Mouse (Mus musculus) right cerebral cortex, postnatal 14 days (tissue): ENCODE data around the gene Trappc1.
"Not testable (repeated sequence)": the region's sequence is repeated elsewhere in the genome, so short reads cannot be mapped to it uniquely, and the experiment has no call there.

Experiments used
- DNase-seq: peaks from one replicate; pipeline ENCODE4 v3.0.0; 2022

Gene Trappc1

GRCm38 (mm10) chr11:69323667-69324111 lies at the start of gene Trappc1, which contains the start of gene Cntrob:
Gene Trappc1, plus strand, starts transcription at chr11:69323980.
Gene Cntrob, minus strand, starts transcription at chr11:69323775.
- peak; percentile 99 for DNase-seq

DNA sequence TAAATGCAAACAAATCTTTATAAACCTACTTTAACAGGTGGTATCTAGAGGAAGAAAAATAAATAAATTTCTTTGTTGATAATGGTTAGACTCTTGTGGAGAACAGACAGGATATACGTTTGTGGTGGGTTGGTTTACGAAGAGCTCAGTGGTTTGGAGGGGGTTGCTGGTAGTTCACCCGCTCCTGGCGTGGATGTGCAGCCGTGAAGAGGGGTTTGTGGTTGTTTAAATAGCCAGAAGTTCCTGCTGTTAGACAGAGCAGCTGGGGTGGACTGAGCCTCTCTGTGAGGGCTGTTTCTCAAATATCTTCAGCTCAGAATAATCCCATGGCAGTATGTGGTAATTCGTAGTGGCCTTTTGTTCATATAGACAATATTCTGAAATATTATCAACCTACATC lies 48.1 kb upstream of the Trappc1 start:
- DNase-seq = no peak

- DNase-seq = no peak
Measured at GRCm38 (mm10) chr11:69276081-69276480, 47.7 kb upstream of the Trappc1 start.

GRCm38 (mm10) chr11:69277267-69277666 lies 46.5 kb upstream of the Trappc1 start:
- DNase-seq = no peak

- DNase-seq = no peak
Measured at GRCm38 (mm10) chr11:69291111-69291510, 32.7 kb upstream of the Trappc1 start.

DNA sequence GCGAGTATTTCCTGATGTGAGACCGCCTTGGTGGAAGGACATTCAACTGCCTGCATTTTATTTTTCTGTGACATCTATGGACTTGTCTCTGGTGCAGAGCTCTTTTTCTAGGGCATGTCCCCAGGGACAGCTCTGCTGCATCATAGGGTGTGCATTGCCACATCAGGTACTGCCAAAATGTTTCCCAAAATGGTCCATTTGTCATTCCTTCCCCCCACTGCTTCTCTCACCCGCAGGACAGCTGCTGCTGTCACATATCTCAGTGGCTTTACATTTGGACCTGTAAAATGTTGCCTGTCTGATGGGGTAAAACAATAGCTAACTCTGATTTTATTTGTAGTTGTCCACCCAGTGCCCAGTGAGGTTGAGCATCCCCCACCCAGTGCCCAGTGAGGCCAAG lies 28.5 kb upstream of the Trappc1 start:
- DNase-seq = no peak

GRCm38 (mm10) chr11:69297799-69298198 lies 26.0 kb upstream of the Trappc1 start:
- DNase-seq = no peak

- no peak for DNase-seq
Measured at GRCm38 (mm10) chr11:69298231-69298630, 25.5 kb upstream of the Trappc1 start.

DNA sequence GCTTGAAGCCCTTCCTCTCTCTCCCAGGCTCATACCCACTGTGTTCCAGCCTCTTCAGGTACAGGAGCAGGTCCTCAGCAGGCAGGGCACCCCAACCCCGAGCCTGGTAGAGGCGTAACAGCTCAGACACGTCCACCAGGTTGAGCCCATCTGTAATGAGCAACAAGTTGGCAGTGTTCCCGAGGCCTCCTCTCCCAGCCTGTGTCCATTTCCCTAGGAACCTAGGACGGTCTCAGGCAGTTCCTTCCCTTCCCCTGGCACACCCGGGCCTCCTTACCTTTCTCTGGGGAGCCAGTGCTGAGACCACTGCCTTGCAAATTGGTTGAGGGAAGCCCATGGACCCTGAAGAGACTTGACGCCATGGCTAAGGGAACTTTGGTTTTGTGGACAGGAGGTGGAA lies 21.0 kb upstream of the Trappc1 start:
- no peak for DNase-seq

GRCm38 (mm10) chr11:69305291-69305690 lies 18.5 kb upstream of the Trappc1 start:
- DNase-seq = no peak

DNA sequence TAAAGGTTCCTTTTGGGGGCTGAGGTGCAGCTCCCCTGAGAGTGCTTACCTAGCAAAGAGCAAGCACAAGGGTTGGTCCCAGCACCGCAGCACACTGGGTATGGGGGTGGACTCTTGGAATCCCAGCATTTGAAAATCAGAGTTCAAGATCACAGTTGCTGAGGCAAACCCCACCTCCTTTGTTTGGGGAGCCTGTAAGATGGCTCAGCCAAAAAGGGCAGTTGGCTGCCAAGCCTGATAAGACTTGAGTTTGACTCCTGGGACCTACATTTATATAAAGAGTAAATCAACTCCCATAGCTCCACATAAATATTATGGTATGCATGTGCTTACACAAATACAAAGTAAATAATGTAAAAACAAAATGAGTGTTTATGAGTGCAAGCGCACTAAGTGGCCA lies 17.7 kb upstream of the Trappc1 start:
- no peak for DNase-seq

DNA sequence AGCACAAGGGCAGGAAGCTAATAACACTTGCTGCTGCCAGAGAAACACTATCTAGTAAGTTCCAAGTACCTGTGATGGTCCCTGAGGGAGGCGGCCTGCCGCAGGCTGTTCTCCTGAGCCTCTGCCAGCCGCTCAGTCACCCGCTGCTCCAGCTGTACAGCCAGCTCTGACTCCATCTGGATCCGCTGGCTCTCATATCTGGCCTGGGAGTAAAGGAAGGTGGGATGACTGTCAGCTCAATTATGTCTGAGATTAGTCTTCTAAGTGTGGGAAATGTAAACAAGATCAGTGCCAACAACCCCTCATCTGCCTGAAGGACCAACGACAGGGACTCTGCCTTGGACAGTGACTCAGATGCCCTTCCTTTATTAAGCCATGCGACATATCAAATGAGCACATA lies 12.5 kb upstream of the Trappc1 start:
- no peak for DNase-seq

- no peak for DNase-seq
Measured at GRCm38 (mm10) chr11:69316361-69316760, 7.4 kb upstream of the Trappc1 start.

DNA sequence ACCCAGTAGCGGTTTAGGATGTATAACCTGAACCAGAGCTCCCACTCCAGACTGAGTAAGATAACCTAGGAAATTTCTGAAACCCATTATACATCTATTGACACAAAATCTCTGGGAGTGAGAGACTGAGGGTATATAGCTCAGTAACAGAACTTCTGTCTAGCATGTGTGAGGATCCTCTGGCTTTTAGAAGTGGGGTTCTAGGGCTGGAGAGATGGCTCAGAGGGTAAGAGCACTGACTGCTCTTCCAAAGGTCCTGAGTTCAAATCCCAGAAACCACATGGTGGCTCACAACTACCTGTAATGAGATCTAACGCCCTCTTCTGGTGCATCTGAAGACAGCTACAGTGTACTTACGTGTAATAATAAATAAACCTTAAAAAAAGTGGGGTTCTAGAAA lies 5.8 kb upstream of the Trappc1 start:
- DNase-seq = not testable (repeated sequence)

GRCm38 (mm10) chr11:69321580-69321979 lies 2.2 kb upstream of the Trappc1 start:
- no peak for DNase-seq

GRCm38 (mm10) chr11:69322010-69322409 lies 1.8 kb upstream of the Trappc1 start:
- peak; percentile 62 for DNase-seq

- no peak for DNase-seq
Measured at GRCm38 (mm10) chr11:69322693-69323471, 898 bp upstream of the Trappc1 start.

- no peak for DNase-seq
Measured at GRCm38 (mm10) chr11:69324749-69325148, 969 bp downstream of the Trappc1 start.

GRCm38 (mm10) chr11:69325628-69326407 lies 2.0 kb downstream of the Trappc1 start, which contains the start of gene Kcnab3:
Gene Kcnab3, plus strand, starts transcription at chr11:69326258.
- peak; percentile 77 for DNase-seq

- peak; percentile 40 for DNase-seq
Measured at GRCm38 (mm10) chr11:69326408-69327156, 2.8 kb downstream of the Trappc1 start.

DNA sequence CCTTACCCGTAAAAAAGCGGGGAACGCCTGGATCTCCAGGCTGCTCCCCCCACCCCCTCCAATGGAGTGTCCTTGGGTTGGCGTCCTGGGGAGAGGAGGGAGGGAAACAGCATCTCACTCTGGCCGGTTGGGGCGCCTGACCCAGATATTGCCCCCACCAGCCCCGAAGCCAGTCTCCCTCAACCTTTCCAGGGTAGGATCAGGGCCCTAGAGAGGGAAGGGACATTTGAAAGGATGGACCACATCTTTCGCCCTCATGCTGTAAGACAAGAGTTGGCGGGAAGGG lies 3.3 kb downstream of the Trappc1 start:
- no peak for DNase-seq

DNA sequence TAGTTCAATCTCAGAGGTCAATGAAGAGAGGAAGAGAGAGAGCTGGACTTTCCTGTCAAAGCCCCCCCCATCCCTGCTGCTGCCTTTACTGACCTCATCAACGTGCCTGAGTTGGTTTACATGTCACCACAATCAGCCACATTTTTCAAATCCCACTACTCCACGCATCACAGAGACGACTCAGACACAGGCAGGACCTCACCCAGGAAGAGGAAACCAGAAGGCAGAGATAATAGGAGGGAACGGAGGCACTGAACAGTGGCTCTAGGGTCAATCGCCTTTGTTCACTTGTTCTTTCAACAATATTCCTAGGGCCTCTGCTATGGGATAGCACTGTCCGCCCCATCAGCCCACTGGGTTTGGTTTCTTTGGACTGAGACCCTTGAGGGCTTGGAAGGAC lies 3.9 kb downstream of the Trappc1 start:
- DNase-seq = no peak

DNA sequence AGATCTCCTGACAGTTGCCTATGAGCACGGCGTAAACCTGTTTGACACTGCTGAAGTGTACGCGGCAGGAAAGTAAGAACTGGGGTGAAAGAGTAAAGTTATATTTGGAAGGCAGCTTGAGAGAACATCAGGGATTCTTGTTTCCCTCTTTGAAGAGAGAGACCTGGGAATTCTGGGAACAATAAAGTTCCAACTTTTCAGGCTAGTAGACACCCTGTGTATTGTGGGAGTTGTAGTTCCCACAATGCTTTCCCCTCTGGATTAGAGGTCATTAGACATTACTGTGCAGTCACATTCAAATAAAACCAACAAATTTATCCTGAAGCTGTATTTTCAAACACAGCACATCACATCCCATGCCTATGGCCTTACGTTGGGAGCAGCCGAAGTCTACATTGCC lies 4.7 kb downstream of the Trappc1 start:
- no peak for DNase-seq

- DNase-seq = no peak
Measured at GRCm38 (mm10) chr11:69331152-69331551, 7.4 kb downstream of the Trappc1 start.
